Mouse (Mus musculus) ES-E14 (cell line): ENCODE results near the gene Fev.

Experiments
- MAFK ChIP-seq: IDR thresholded peaks from 2 replicates; pipeline ENCODE4 v1.6.1; 2014; ENCODE audit warnings: mild to moderate bottlenecking, low read depth, low read length, inconsistent platforms; ENCODE audit not compliant: insufficient read depth
- ZC3H11A ChIP-seq: IDR thresholded peaks from 2 replicates; pipeline ENCODE4 v1.6.1; 2012; ENCODE audit warnings: low read depth, mild to moderate bottlenecking, inconsistent platforms, low read length, borderline replicate concordance

GRCm38 (mm10) chr1:74877199-74877598 lies 8.0 kb downstream of the Fev start:
- TF ChIP-seq ZC3H11A (no peak), MAFK (no peak)
